Mouse (Mus musculus) embryonic facial prominence, embryonic 14.5 days (tissue): ENCODE results near the gene Gm17949. TPM values are rescaled to one million over a fixed set of nuclear protein-coding genes. Genes with fewer than 3 reads are reported as not detected.
"Not testable (repeated sequence)": the region's sequence is repeated elsewhere in the genome, so short reads cannot be mapped to it uniquely, and the experiment has no call there.

Source experiments
- ATAC-seq: fragments of 200-750 bp; cut with Nextera tagmentation; 2 replicates; pipeline ENCODE4 v1.8.0; 2017; ENCODE audit warnings: low read depth, moderate number of reproducible peaks, moderate TSS enrichment
- DNase-seq: peaks from one replicate; pipeline ENCODE4 v3.0.0-alpha.2; 2015; ENCODE audit warnings: low spot score
- H3K27ac ChIP-seq: fragments of 300-500 bp; sonication (generic); replicated peaks from 2 replicates; pipeline ENCODE4 v1.5.1; 2014; ENCODE audit warnings: low read depth, mild to moderate bottlenecking, low read length, moderate library complexity
- H3K27me3 ChIP-seq: fragments of 300-500 bp; sonication (generic); replicated peaks from 2 replicates; pipeline ENCODE4 v1.6.1; 2014; ENCODE audit warnings: low read length; ENCODE audit not compliant: control insufficient read depth, insufficient read depth
- H3K36me3 ChIP-seq: fragments of 300-500 bp; sonication (generic); 2 replicates; pipeline ENCODE4 v1.6.1; 2014; ENCODE audit warnings: low read length, mixed read lengths; ENCODE audit not compliant: control insufficient read depth, insufficient read depth
- H3K4me1 ChIP-seq: fragments of 300-500 bp; sonication (generic); 2 replicates; pipeline ENCODE4 v1.6.1; 2014; ENCODE audit warnings: antibody characterized with exemption, low read length; ENCODE audit not compliant: control insufficient read depth, insufficient read depth
- H3K4me2 ChIP-seq: fragments of 300-500 bp; sonication (generic); 2 replicates; pipeline ENCODE4 v1.6.1; 2014; ENCODE audit warnings: low read depth, mild to moderate bottlenecking, low read length, moderate library complexity, mixed read lengths
- H3K4me3 ChIP-seq: fragments of 300-500 bp; sonication (generic); 2 replicates; pipeline ENCODE4 v1.5.1; 2014; ENCODE audit warnings: low read depth, mild to moderate bottlenecking, low read length
- H3K9ac ChIP-seq: fragments of 300-500 bp; sonication (generic); 2 replicates; pipeline ENCODE4 v1.6.1; 2014; ENCODE audit warnings: low read depth, mild to moderate bottlenecking, low read length, moderate library complexity, mixed read lengths
- H3K9me3 ChIP-seq: fragments of 300-500 bp; sonication (generic); 2 replicates; pipeline ENCODE4 v1.6.1; 2016; ENCODE audit warnings: low read length; ENCODE audit not compliant: control insufficient read depth
- WGBS: fragments of 180-500 bp; shearing (Covaris S2); extraction: QIAGEN DNeasy Blood & Tissue Kit; methylation state at CpG from one replicate; pipeline ENCODE4 v1.1.7; 2014; 5-methylcytosine and 5-hydroxymethylcytosine counted together
- polyA plus RNA-seq: library from polyadenylated mRNA; unstranded; fragments of >200 nt; fragmentation: Nextera tagmentation; extraction: Ambion mirVana; gene quantifications from 2 replicates; pipeline ENCODE4 v1.2.1, GENCODE M21; 2014

Gene Gm17949
- polyA plus RNA-seq, 1 experiment from 2014 or later, result 0.19 TPM

GRCm38 (mm10) chr17:57047406-57047805 is 36.1 kb downstream of the Gm17949 start:
- ATAC-seq, result no peak; the same call in 1 of the 2 replicates
- 33% methylated on average over 5 of the region's 5 CpGs for WGBS
- Histone ChIP-seq H3K9ac (no peak overlapping the region), H3K4me2 (no peak overlapping the region), H3K36me3 (peaks cover 9% of the 10 kb centered on the region), H3K27ac (no peak overlapping the region), H3K4me3 (no peak overlapping the region), H3K9me3 (no peaks in the 10 kb centered on the region), H3K4me1 (no peaks in the 10 kb centered on the region), H3K27me3 (no peaks in the 10 kb centered on the region)
- DNase-seq, result no peak

- H3K4me2 ChIP-seq, result no peak overlapping the region
- H3K27ac ChIP-seq, result no peak overlapping the region
- H3K4me1 ChIP-seq, result no peaks in the 10 kb centered on the region
- peaks cover 20% of the 10 kb centered on the region for H3K36me3 ChIP-seq
- H3K9me3 ChIP-seq, result no peaks in the 10 kb centered on the region
- no peak for DNase-seq
- H3K9ac ChIP-seq, result no peak overlapping the region
- no peak for ATAC-seq
- no peaks in the 10 kb centered on the region for H3K27me3 ChIP-seq
- H3K4me3 ChIP-seq, result no peak overlapping the region
- WGBS, result 93% methylated on average over 3 of the region's 3 CpGs
Observed at GRCm38 (mm10) chr17:57048816-57049215, 37.5 kb downstream of the Gm17949 start.

- not testable (repeated sequence) for H3K4me3 ChIP-seq, H3K27me3 ChIP-seq, H3K27ac ChIP-seq, H3K9me3 ChIP-seq, H3K4me2 ChIP-seq, H3K4me1 ChIP-seq, DNase-seq, H3K9ac ChIP-seq, ATAC-seq
- H3K36me3 ChIP-seq, result peaks cover 19% of the 10 kb centered on the region; the same call in 1 of the 2 replicates
- WGBS, result 83% methylated on average over 4 of the region's 4 CpGs
Observed at GRCm38 (mm10) chr17:57051679-57052078, 40.4 kb downstream of the Gm17949 start.

GRCm38 (mm10) chr17:57056246-57056645 is 45.0 kb downstream of the Gm17949 start:
- Histone ChIP-seq H3K4me2 (no peak overlapping the region), H3K9ac (no peak overlapping the region), H3K4me1 (peaks cover 4% of the 10 kb centered on the region), H3K9me3 (no peaks in the 10 kb centered on the region), H3K36me3 (peaks cover 19% of the 10 kb centered on the region; the same call in 1 of the 2 replicates), H3K27me3 (peaks cover 5% of the 10 kb centered on the region), H3K4me3 (no peak overlapping the region), H3K27ac (no peak overlapping the region)
- DNase-seq, result no peak
- ATAC-seq, result no peak
- WGBS, result 74% methylated on average over 3 of the region's 3 CpGs

GRCm38 (mm10) chr17:57058891-57059485 is 47.7 kb downstream of the Gm17949 start, which contains the start of gene Crb3:
Crb3 (plus strand) TSS chr17:57059105.
- peaks cover 29% of the 10 kb centered on the region for H3K27me3 ChIP-seq
- 2% methylated on average over 5 of the region's 22 CpGs for WGBS
- H3K27ac ChIP-seq, result peak within 1 kb of the TSS; percentile 1; the same call in 1 of the 2 replicates
- DNase-seq, result no peak
- H3K4me3 ChIP-seq, result peak within 1 kb of the TSS; percentile 81
- peak within 1 kb of the TSS; percentile 73 for H3K9ac ChIP-seq
- peaks cover 4% of the 10 kb centered on the region for H3K4me1 ChIP-seq
- H3K4me2 ChIP-seq, result peak within 1 kb of the TSS; percentile 82
- no peaks in the 10 kb centered on the region for H3K9me3 ChIP-seq
- no peak for ATAC-seq
- peaks cover 4% of the 10 kb centered on the region; the same call in 1 of the 2 replicates for H3K36me3 ChIP-seq

- 0% methylated on average over 1 of the region's 45 CpGs for WGBS
- Histone ChIP-seq H3K27ac (peak within 1 kb of the TSS; percentile 1; the same call in 1 of the 2 replicates), H3K36me3 (peaks cover 4% of the 10 kb centered on the region; the same call in 1 of the 2 replicates), H3K9ac (peak within 1 kb of the TSS; percentile 73), H3K4me3 (peak within 1 kb of the TSS; percentile 81), H3K27me3 (peaks cover 34% of the 10 kb centered on the region), H3K9me3 (no peaks in the 10 kb centered on the region), H3K4me2 (peak within 1 kb of the TSS; percentile 82), H3K4me1 (peaks cover 4% of the 10 kb centered on the region)
- ATAC-seq (peak; percentile 78), DNase-seq (peak; percentile 91)
Observed at GRCm38 (mm10) chr17:57059486-57059977, 48.3 kb downstream of the Gm17949 start, which contains the start of gene Slc25a23. Slc25a23 (minus strand) TSS chr17:57059863.

- under 1% methylated on average over 43 of the region's 44 CpGs for WGBS
- Histone ChIP-seq H3K4me1 (peaks cover 4% of the 10 kb centered on the region), H3K36me3 (peaks cover 4% of the 10 kb centered on the region; the same call in 1 of the 2 replicates), H3K9me3 (no peaks in the 10 kb centered on the region), H3K4me2 (peak overlapping the region; percentile 82), H3K4me3 (peak overlapping the region; percentile 81), H3K9ac (0 out of 2 replicates have a peak overlapping the region, but pooled peaks have one; percentile 73), H3K27me3 (peaks cover 42% of the 10 kb centered on the region), H3K27ac (peak overlapping the region; percentile 1; the same call in 1 of the 2 replicates)
- ATAC-seq (peak; percentile 92), DNase-seq (peak; percentile 98)
Observed at GRCm38 (mm10) chr17:57060231-57060801, 49.0 kb downstream of the Gm17949 start.

GRCm38 (mm10) chr17:57061069-57061468 is 49.8 kb downstream of the Gm17949 start:
- ATAC-seq, result no peak
- DNase-seq, result no peak
- no peaks in the 10 kb centered on the region for H3K9me3 ChIP-seq
- H3K4me2 ChIP-seq, result peak overlapping the region; percentile 82
- peaks cover 4% of the 10 kb centered on the region for H3K4me1 ChIP-seq
- WGBS, result 46% methylated on average over 10 of the region's 10 CpGs
- no peak overlapping the region for H3K27ac ChIP-seq
- peaks cover 4% of the 10 kb centered on the region; the same call in 1 of the 2 replicates for H3K36me3 ChIP-seq
- no peak overlapping the region for H3K9ac ChIP-seq
- peaks cover 44% of the 10 kb centered on the region for H3K27me3 ChIP-seq
- peak overlapping the region; percentile 81 for H3K4me3 ChIP-seq
